Mouse (Mus musculus) G1E (cell line): ENCODE results near the gene Eci1.

ENCODE experiments used
- CTCF ChIP-seq: IDR thresholded peaks from 2 replicates; pipeline ENCODE4 v1.5.1; 2012; ENCODE audit warnings: low read depth, low read length, inconsistent platforms, mixed read lengths
- POLR2AphosphoS5 ChIP-seq: IDR thresholded peaks from 2 replicates; pipeline ENCODE4 v1.6.1; 2012; ENCODE audit warnings: low read depth, low read length, inconsistent platforms; ENCODE audit not compliant: insufficient replicate concordance
- TAL1 ChIP-seq: conservative IDR thresholded peaks from 2 replicates; pipeline ENCODE4 v1.6.1; 2012; ENCODE audit warnings: low read depth, low read length, inconsistent platforms, mixed read lengths

GRCm38 (mm10) chr17:24478663-24479380, 52.4 kb downstream of the Eci1 start, which contains the start of gene Mlst8:
- TF ChIP-seq CTCF (peak; percentile 81), TAL1 (no peak), POLR2AphosphoS5 (no peak)
